Mouse (Mus musculus) lung, postnatal 36 days (tissue): ENCODE measurements around the gene Adat1.
"Not testable (repeated sequence)": the region's sequence is repeated elsewhere in the genome, so short reads cannot be mapped to it uniquely, and the experiment has no call there.

ENCODE experiments used
- DNase-seq: peaks from one replicate; pipeline ENCODE4 v3.0.0; 2022; ENCODE audit warnings: mixed read lengths

Gene Adat1

GRCm38 (mm10) chr8:111938076-111938985 lies 53.8 kb downstream of the Adat1 start:
- not testable (repeated sequence) for DNase-seq

GRCm38 (mm10) chr8:111937184-111937583 lies 54.9 kb downstream of the Adat1 start:
- DNase-seq, result no peak

GRCm38 (mm10) chr8:111934201-111934600 lies 57.9 kb downstream of the Adat1 start:
- no peak for DNase-seq

- DNase-seq, result peak; percentile 96
Measured at GRCm38 (mm10) chr8:111933348-111934076, 58.6 kb downstream of the Adat1 start, which contains the start of gene Tmem231. TSS of gene Tmem231 (minus strand) at chr8:111933881.

GRCm38 (mm10) chr8:111932580-111933336 lies 59.3 kb downstream of the Adat1 start:
- DNase-seq, result peak; percentile 87

GRCm38 (mm10) chr8:111931721-111932120 lies 60.4 kb downstream of the Adat1 start:
- no peak for DNase-seq

GRCm38 (mm10) chr8:111929648-111930344 lies 62.3 kb downstream of the Adat1 start:
- DNase-seq, result no peak

- no peak for DNase-seq
Measured at GRCm38 (mm10) chr8:111924976-111925375, 67.1 kb downstream of the Adat1 start.

GRCm38 (mm10) chr8:111923383-111923804 lies 68.7 kb downstream of the Adat1 start:
- DNase-seq, result peak; percentile 77

GRCm38 (mm10) chr8:111920971-111921370 lies 71.1 kb downstream of the Adat1 start:
- DNase-seq, result no peak

GRCm38 (mm10) chr8:111919663-111920062 lies 72.4 kb downstream of the Adat1 start:
- no peak for DNase-seq
